Mouse (Mus musculus) spleen, postnatal 4 days (tissue): Measurements from ENCODE around the gene Col8a2.

ENCODE experiments used
- DNase-seq, 2 experiments: peaks; one replicate each; pipeline ENCODE4 v3.0.0; 2022; ENCODE audit warnings: low spot score in 2 of 2

Col8a2 gene

GRCm38 (mm10) chr4:126286492-126286891 is at the start of gene Col8a2:
Col8a2 (plus strand) TSS chr4:126286793.
- no peak for DNase-seq

- no peak for DNase-seq
Measured at GRCm38 (mm10) chr4:126237721-126238242, 48.8 kb upstream of the Col8a2 start.

GRCm38 (mm10) chr4:126239862-126240475 is 46.6 kb upstream of the Col8a2 start:
- no peak for DNase-seq

GRCm38 (mm10) chr4:126241956-126242355 is 44.6 kb upstream of the Col8a2 start:
- no peak for DNase-seq

- no peak for DNase-seq
Measured at GRCm38 (mm10) chr4:126242510-126242909, 44.1 kb upstream of the Col8a2 start.

- no peak for DNase-seq
Measured at GRCm38 (mm10) chr4:126246202-126246889, 40.2 kb upstream of the Col8a2 start.

- no peak for DNase-seq
Measured at GRCm38 (mm10) chr4:126248261-126248868, 38.2 kb upstream of the Col8a2 start.

GRCm38 (mm10) chr4:126250659-126251058 is 35.9 kb upstream of the Col8a2 start:
- no peak for DNase-seq

- DNase-seq: no peak
Measured at GRCm38 (mm10) chr4:126251655-126252254, 34.8 kb upstream of the Col8a2 start.

GRCm38 (mm10) chr4:126252411-126253237 is 34.0 kb upstream of the Col8a2 start:
- no peak for DNase-seq

- no peak for DNase-seq
Measured at GRCm38 (mm10) chr4:126253637-126254272, 32.8 kb upstream of the Col8a2 start.

GRCm38 (mm10) chr4:126254315-126255112 is 32.1 kb upstream of the Col8a2 start:
- peak in 1 of 2 experiments; percentile 64 for DNase-seq

GRCm38 (mm10) chr4:126255113-126256001 is 31.2 kb upstream of the Col8a2 start:
- peak in 1 of 2 experiments; percentile 69 for DNase-seq

GRCm38 (mm10) chr4:126256131-126256791 is 30.3 kb upstream of the Col8a2 start, which contains the start of gene Map7d1:
Map7d1 (minus strand) TSS chr4:126256343.
- peak; percentile 85 to 94 for DNase-seq

- DNase-seq: peak in 1 of 2 experiments; percentile 73
Measured at GRCm38 (mm10) chr4:126256967-126257881, 29.4 kb upstream of the Col8a2 start.

- DNase-seq: peak in 1 of 2 experiments; percentile 62
Measured at GRCm38 (mm10) chr4:126259063-126259462, 27.5 kb upstream of the Col8a2 start.

- DNase-seq: peak; percentile 70 to 78
Measured at GRCm38 (mm10) chr4:126259523-126260160, 27.0 kb upstream of the Col8a2 start.
